Mouse (Mus musculus): ENCODE measurements at regions not wholly inside any gene's neighbourhood (a gene's known extent, or its start where the extent isn't known, plus 50 kb on each side); places are given as distances from the start of the nearest gene placed in this dataset.

GRCm38 (mm10) chr3:9884691-9885354 is 203.1 kb upstream of the Gm9833 start:
- no peak for TF ChIP-seq POLR2A (IDR thresholded peaks at IDR 0.05; ENCODE audit: low read depth, low read length)
- no peak for TF ChIP-seq CTCF (IDR thresholded peaks at IDR 0.05; ENCODE audit: borderline replicate concordance, insufficient read depth, low read length)
- Histone ChIP-seq H3K27ac (ENCODE audit: insufficient read depth, low read length) (no peak overlapping the region), H3K4me3 (ENCODE audit: insufficient read depth, low read length) (no peak overlapping the region), H3K4me1 (ENCODE audit: control insufficient read depth, insufficient read depth, low read length) (0 out of 2 replicates have a peak, but pooled peaks cover 2% of the 10 kb centered on the region)

GRCm38 (mm10) chr3:9885565-9885964 is 202.3 kb upstream of the Gm9833 start:
- H3K4me3 ChIP-seq (ENCODE audit: insufficient read depth, low read length) = no peak overlapping the region
- no peak overlapping the region for H3K27ac ChIP-seq (ENCODE audit: insufficient read depth, low read length)
- TF ChIP-seq CTCF (IDR thresholded peaks at IDR 0.05; ENCODE audit: borderline replicate concordance, insufficient read depth, low read length) (no peak), POLR2A (IDR thresholded peaks at IDR 0.05; ENCODE audit: low read depth, low read length) (no peak)
- H3K4me1 ChIP-seq (ENCODE audit: control insufficient read depth, insufficient read depth, low read length) = 0 out of 2 replicates have a peak, but pooled peaks cover 2% of the 10 kb centered on the region

- TF ChIP-seq POLR2A (IDR thresholded peaks at IDR 0.05; ENCODE audit: low read depth, low read length) (no peak), CTCF (IDR thresholded peaks at IDR 0.05; ENCODE audit: borderline replicate concordance, insufficient read depth, low read length) (no peak)
- Histone ChIP-seq H3K4me3 (ENCODE audit: insufficient read depth, low read length) (no peak overlapping the region), H3K27ac (ENCODE audit: insufficient read depth, low read length) (no peak overlapping the region), H3K4me1 (ENCODE audit: control insufficient read depth, insufficient read depth, low read length) (0 out of 2 replicates have a peak, but pooled peaks cover 2% of the 10 kb centered on the region)
Measured at GRCm38 (mm10) chr3:9886077-9886476, 201.8 kb upstream of the Gm9833 start.

GRCm38 (mm10) chr3:9886765-9887626 is 200.9 kb upstream of the Gm9833 start:
- Histone ChIP-seq H3K4me3 (ENCODE audit: insufficient read depth, low read length) (no peak overlapping the region), H3K4me1 (ENCODE audit: control insufficient read depth, insufficient read depth, low read length) (0 out of 2 replicates have a peak, but pooled peaks cover 2% of the 10 kb centered on the region), H3K27ac (ENCODE audit: insufficient read depth, low read length) (no peak overlapping the region)
- TF ChIP-seq POLR2A (IDR thresholded peaks at IDR 0.05; ENCODE audit: low read depth, low read length) (no peak), CTCF (IDR thresholded peaks at IDR 0.05; ENCODE audit: borderline replicate concordance, insufficient read depth, low read length) (no peak)

- no peak overlapping the region for H3K4me3 ChIP-seq (ENCODE audit: insufficient read depth, low read length)
- TF ChIP-seq CTCF (IDR thresholded peaks at IDR 0.05; ENCODE audit: borderline replicate concordance, insufficient read depth, low read length) (no peak), POLR2A (IDR thresholded peaks at IDR 0.05; ENCODE audit: low read depth, low read length) (no peak)
- H3K4me1 ChIP-seq (ENCODE audit: control insufficient read depth, insufficient read depth, low read length) = 0 out of 2 replicates have a peak, but pooled peaks cover 2% of the 10 kb centered on the region
- H3K27ac ChIP-seq (ENCODE audit: insufficient read depth, low read length) = no peak overlapping the region
Measured at GRCm38 (mm10) chr3:9887627-9887994, 200.3 kb upstream of the Gm9833 start.

GRCm38 (mm10) chr3:9888051-9888450 is 199.9 kb upstream of the Gm9833 start:
- no peak for TF ChIP-seq CTCF (IDR thresholded peaks at IDR 0.05; ENCODE audit: borderline replicate concordance, insufficient read depth, low read length)
- 0 out of 2 replicates have a peak, but pooled peaks cover 2% of the 10 kb centered on the region for H3K4me1 ChIP-seq (ENCODE audit: control insufficient read depth, insufficient read depth, low read length)
- no peak overlapping the region for H3K4me3 ChIP-seq (ENCODE audit: insufficient read depth, low read length)
- no peak overlapping the region for H3K27ac ChIP-seq (ENCODE audit: insufficient read depth, low read length)

GRCm38 (mm10) chr3:9892884-9893494 is 194.9 kb upstream of the Gm9833 start:
- 0 out of 2 replicates have a peak, but pooled peaks cover 2% of the 10 kb centered on the region for H3K4me1 ChIP-seq (ENCODE audit: control insufficient read depth, insufficient read depth, low read length)
- no peak for TF ChIP-seq POLR2A (IDR thresholded peaks at IDR 0.05; ENCODE audit: low read depth, low read length)
- no peak for TF ChIP-seq CTCF (IDR thresholded peaks at IDR 0.05; ENCODE audit: borderline replicate concordance, insufficient read depth, low read length)
- H3K27ac ChIP-seq (ENCODE audit: insufficient read depth, low read length) = no peak overlapping the region
- H3K4me3 ChIP-seq (ENCODE audit: insufficient read depth, low read length) = no peak overlapping the region

- TF ChIP-seq CTCF (IDR thresholded peaks at IDR 0.05; ENCODE audit: borderline replicate concordance, insufficient read depth, low read length) = no peak
- TF ChIP-seq POLR2A (IDR thresholded peaks at IDR 0.05; ENCODE audit: low read depth, low read length) = no peak
- H3K4me3 ChIP-seq (ENCODE audit: insufficient read depth, low read length) = no peak overlapping the region
Measured at GRCm38 (mm10) chr3:9895396-9896135, 192.3 kb upstream of the Gm9833 start.

GRCm38 (mm10) chr3:9896303-9896702 is 191.6 kb upstream of the Gm9833 start:
- Histone ChIP-seq H3K27ac (ENCODE audit: insufficient read depth, low read length) (no peak overlapping the region), H3K4me1 (ENCODE audit: control insufficient read depth, insufficient read depth, low read length) (no peaks in the 10 kb centered on the region), H3K4me3 (ENCODE audit: insufficient read depth, low read length) (no peak overlapping the region)
- TF ChIP-seq POLR2A (IDR thresholded peaks at IDR 0.05; ENCODE audit: low read depth, low read length) (no peak), CTCF (IDR thresholded peaks at IDR 0.05; ENCODE audit: borderline replicate concordance, insufficient read depth, low read length) (no peak)

More at GRCm38 (mm10) chr3:9895396-9896135, 192.3 kb upstream of the Gm9833 start:
- H3K27ac ChIP-seq (ENCODE audit: insufficient read depth, low read length) = no peak overlapping the region
- no peaks in the 10 kb centered on the region for H3K4me1 ChIP-seq (ENCODE audit: control insufficient read depth, insufficient read depth, low read length)

Measured in embryonic fibroblast, embryonic 13.5 days (primary cell).